Mouse (Mus musculus) midbrain, postnatal 0 days (tissue): ENCODE data around the gene Gabbr2. TPM values are rescaled to one million over a fixed set of nuclear protein-coding genes. Genes with fewer than 3 reads are reported as not detected.

Source experiments
- ATAC-seq: fragments of 200-750 bp; cut with Nextera tagmentation; 2 replicates; pipeline ENCODE4 v1.8.0; 2017; ENCODE audit warnings: moderate number of reproducible peaks, mild to moderate bottlenecking, moderate TSS enrichment, moderate library complexity; ENCODE audit not compliant: low FRiP score
- DNase-seq: peaks from one replicate; pipeline ENCODE4 v3.0.0-alpha.2; 2015; ENCODE audit warnings: low spot score
- H3K27ac ChIP-seq: fragments of 300-500 bp; sonication (generic); 2 replicates; pipeline ENCODE4 v1.5.1; 2014; ENCODE audit warnings: low read depth, mild to moderate bottlenecking, low read length, mixed read lengths
- H3K27me3 ChIP-seq: fragments of 300-500 bp; sonication (generic); 2 replicates; pipeline ENCODE4 v1.6.1; 2014; ENCODE audit warnings: low read length, control low read depth, mixed read lengths; ENCODE audit not compliant: insufficient read depth
- H3K36me3 ChIP-seq: fragments of 300-500 bp; sonication (generic); 2 replicates; pipeline ENCODE4 v1.6.1; 2014; ENCODE audit warnings: low read length, control low read depth, mixed read lengths; ENCODE audit not compliant: insufficient read depth
- H3K4me1 ChIP-seq: fragments of 300-500 bp; sonication (generic); 2 replicates; pipeline ENCODE4 v1.6.1; 2014; ENCODE audit warnings: mild to moderate bottlenecking, control low read depth, antibody characterized with exemption, low read length, mixed read lengths; ENCODE audit not compliant: insufficient read depth
- H3K4me2 ChIP-seq: fragments of 300-500 bp; sonication (generic); 2 replicates; pipeline ENCODE4 v1.6.1; 2014; ENCODE audit warnings: low read depth, mild to moderate bottlenecking, low read length, mixed read lengths; ENCODE audit not compliant: poor library complexity, severe bottlenecking
- H3K4me3 ChIP-seq: fragments of 300-500 bp; sonication (generic); 2 replicates; pipeline ENCODE4 v1.5.1; 2014; ENCODE audit warnings: low read depth, mild to moderate bottlenecking, low read length, moderate library complexity
- H3K9ac ChIP-seq: fragments of 300-500 bp; sonication (generic); replicated peaks from 2 replicates; pipeline ENCODE4 v1.6.1; 2014; ENCODE audit warnings: mild to moderate bottlenecking, low read length, moderate library complexity, mixed read lengths; ENCODE audit not compliant: poor library complexity, severe bottlenecking
- H3K9me3 ChIP-seq: fragments of 300-500 bp; sonication (generic); 2 replicates; pipeline ENCODE4 v1.6.1; 2016; ENCODE audit warnings: low read length, control low read depth
- CTCF ChIP-seq: IDR thresholded peaks from 2 replicates; pipeline ENCODE4 v1.5.1; 2016; ENCODE audit warnings: antibody characterized with exemption, mild to moderate bottlenecking
- WGBS: fragments of 180-500 bp; shearing (Covaris S2); extraction: QIAGEN DNeasy Blood & Tissue Kit; methylation state at CpG from one replicate; pipeline ENCODE4 v1.1.7; 2014; 5-methylcytosine and 5-hydroxymethylcytosine counted together
- polyA plus RNA-seq: library from polyadenylated mRNA; unstranded; fragments of >200 nt; fragmentation: Nextera tagmentation; extraction: Ambion mirVana; gene quantifications from 2 replicates; pipeline ENCODE4 v1.2.1, GENCODE M21; 2015
- total RNA-seq: library from RNA; depleted of rRNA; stranded (reverse); fragments of >200 nt; gene quantifications from 2 replicates; pipeline ENCODE4 v1.2.3, GENCODE M21; 2014

Gene Gabbr2
- total and polyA plus RNA-seq, 2 experiments from 2014 or later: 20.5 to 123 TPM

- H3K27ac ChIP-seq: no peak overlapping the region
- H3K9ac ChIP-seq: 0 out of 2 replicates have a peak overlapping the region, but pooled peaks have one; percentile 1
- no peaks in the 10 kb centered on the region for H3K27me3 ChIP-seq
- no peak overlapping the region for H3K4me2 ChIP-seq
- WGBS: 66% methylated on average over 3 of the region's 3 CpGs
- TF ChIP-seq CTCF: no peak
- H3K36me3 ChIP-seq: peaks cover 17% of the 10 kb centered on the region
- H3K4me3 ChIP-seq: no peak overlapping the region
- H3K9me3 ChIP-seq: no peaks in the 10 kb centered on the region
- ATAC-seq (no peak), DNase-seq (no peak)
- no peaks in the 10 kb centered on the region for H3K4me1 ChIP-seq
Measured at GRCm38 (mm10) chr4:46805910-46806309, 185.8 kb downstream of the Gabbr2 start.

- ATAC-seq: no peak
- 78% methylated on average over 7 of the region's 7 CpGs for WGBS
- H3K4me3 ChIP-seq: no peak overlapping the region
- no peak overlapping the region for H3K27ac ChIP-seq
- no peak overlapping the region for H3K9ac ChIP-seq
- H3K4me1 ChIP-seq: no peaks in the 10 kb centered on the region
- DNase-seq: no peak
- H3K36me3 ChIP-seq: peaks cover 17% of the 10 kb centered on the region
- H3K27me3 ChIP-seq: no peaks in the 10 kb centered on the region
- H3K4me2 ChIP-seq: no peak overlapping the region
- TF ChIP-seq CTCF: no peak
- H3K9me3 ChIP-seq: no peaks in the 10 kb centered on the region
Measured at GRCm38 (mm10) chr4:46802386-46802785, 189.3 kb downstream of the Gabbr2 start.

GRCm38 (mm10) chr4:46799904-46800303 is 191.8 kb downstream of the Gabbr2 start:
- ATAC-seq: no peak
- H3K4me3 ChIP-seq: no peak overlapping the region
- 19% methylated on average over 4 of the region's 4 CpGs for WGBS
- H3K4me2 ChIP-seq: no peak overlapping the region
- H3K9me3 ChIP-seq: no peaks in the 10 kb centered on the region
- DNase-seq: no peak
- no peak overlapping the region for H3K9ac ChIP-seq
- no peak overlapping the region for H3K27ac ChIP-seq
- no peaks in the 10 kb centered on the region for H3K4me1 ChIP-seq
- H3K36me3 ChIP-seq: peaks cover 17% of the 10 kb centered on the region
- no peak for TF ChIP-seq CTCF
- no peaks in the 10 kb centered on the region for H3K27me3 ChIP-seq

GRCm38 (mm10) chr4:46795707-46796106 is 196.0 kb downstream of the Gabbr2 start:
- H3K4me3 ChIP-seq: no peak overlapping the region
- no peaks in the 10 kb centered on the region for H3K27me3 ChIP-seq
- WGBS: 57% methylated on average over 7 of the region's 7 CpGs
- TF ChIP-seq CTCF: peak; percentile 68
- H3K9me3 ChIP-seq: no peaks in the 10 kb centered on the region
- H3K9ac ChIP-seq: no peak overlapping the region
- no peak for ATAC-seq
- peak; percentile 49 for DNase-seq
- no peaks in the 10 kb centered on the region; the same call in 1 of the 2 replicates for H3K36me3 ChIP-seq
- H3K4me2 ChIP-seq: no peak overlapping the region
- no peaks in the 10 kb centered on the region for H3K4me1 ChIP-seq
- no peak overlapping the region for H3K27ac ChIP-seq

GRCm38 (mm10) chr4:46794583-46794982 is 197.1 kb downstream of the Gabbr2 start:
- no peak for DNase-seq
- WGBS: 93% methylated on average over 7 of the region's 7 CpGs
- H3K4me2 ChIP-seq: no peak overlapping the region

GRCm38 (mm10) chr4:46792280-46793026 is 199.2 kb downstream of the Gabbr2 start:
- no peaks in the 10 kb centered on the region for H3K4me1 ChIP-seq
- ATAC-seq (no peak), DNase-seq (peak; percentile 79)
- H3K4me2 ChIP-seq: no peak overlapping the region
- TF ChIP-seq CTCF: no peak
- H3K36me3 ChIP-seq: peaks cover 4% of the 10 kb centered on the region; the same call in 1 of the 2 replicates
- WGBS: 86% methylated on average over 9 of the region's 9 CpGs
- no peak overlapping the region for H3K9ac ChIP-seq
- H3K27ac ChIP-seq: no peak overlapping the region
- H3K4me3 ChIP-seq: no peak overlapping the region
- H3K27me3 ChIP-seq: no peaks in the 10 kb centered on the region
- no peaks in the 10 kb centered on the region for H3K9me3 ChIP-seq

More at GRCm38 (mm10) chr4:46794583-46794982, 197.1 kb downstream of the Gabbr2 start:
- H3K36me3 ChIP-seq: no peaks in the 10 kb centered on the region; the same call in 1 of the 2 replicates
- no peak for TF ChIP-seq CTCF
- no peaks in the 10 kb centered on the region for H3K9me3 ChIP-seq
- no peaks in the 10 kb centered on the region for H3K4me1 ChIP-seq
- H3K9ac ChIP-seq: no peak overlapping the region
- H3K27me3 ChIP-seq: no peaks in the 10 kb centered on the region
- no peak overlapping the region for H3K27ac ChIP-seq
- ATAC-seq: no peak
- no peak overlapping the region for H3K4me3 ChIP-seq
